ENCODE assay signal across 19 mouse cellular contexts in the genomic region with DNA sequence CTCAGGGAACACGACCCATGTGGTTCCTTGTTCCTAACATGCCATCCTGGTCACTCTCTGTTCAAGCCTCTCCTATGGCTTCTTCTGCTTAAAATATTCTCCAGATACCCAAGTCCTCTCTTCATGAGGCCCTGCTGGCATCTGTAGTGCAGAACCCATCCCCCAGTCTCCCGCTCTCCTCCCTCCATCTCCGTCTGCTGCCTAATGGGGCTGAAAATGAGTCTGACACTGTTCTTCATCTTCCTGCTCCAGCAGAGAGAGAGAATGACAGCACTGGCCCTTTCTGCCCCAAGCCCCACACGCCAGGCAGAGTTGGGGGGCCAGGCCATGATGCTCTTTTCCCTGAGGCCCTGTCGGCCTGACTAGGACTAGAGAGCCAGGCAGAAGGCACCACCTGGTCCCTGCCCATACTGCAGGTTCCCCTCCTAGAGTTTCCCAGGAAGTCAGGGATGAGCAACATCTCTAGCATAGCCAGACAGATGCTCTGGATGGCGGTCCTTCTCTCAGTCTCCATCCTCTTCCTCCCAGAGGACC. TPM values are rescaled to one million over a fixed set of nuclear protein-coding genes. Genes with fewer than 3 reads are reported as not detected.
DNase-seq lines count a peak whose midpoint lies in the region; ATAC-seq and TF ChIP-seq lines count a peak whose summit lies in the region.
"Had no signal": no experiment of that assay in that cellular context is flagged by ENCODE, and none has a peak within 500 bp of the region (broad histone marks: within the 10 kb centered on the region; RNA-seq: fewer than 3 reads in every experiment).

No protein-coding gene starts in this region.

- no peak for TF ChIP-seq POLR2A in cerebellum, adult 2 months (IDR thresholded peaks at IDR 0.05; ENCODE audit: borderline replicate concordance, insufficient read depth, low read length)

- H3K27me3 ChIP-seq in forebrain, embryonic 16.5 days (replicated peaks; ENCODE audit: control insufficient read depth, insufficient read depth, low read length): no peaks in the 10 kb centered on the region
- peaks cover 7% of the 10 kb centered on the region; the same call in 1 of the 2 replicates for H3K27me3 ChIP-seq in hindbrain, embryonic 14.5 days (ENCODE audit: control insufficient read depth, insufficient read depth, low read length)
- H3K27me3 ChIP-seq in neural tube, embryonic 14.5 days (ENCODE audit: control insufficient read depth, insufficient read depth, low read length): no peaks in the 10 kb centered on the region
- no peaks in the 10 kb centered on the region; the same call in 1 of the 2 replicates for H3K27me3 ChIP-seq in cerebellum, adult 2 months (ENCODE audit: control insufficient read depth, insufficient read depth, low read length)

- no peaks in the 10 kb centered on the region for H3K9me3 ChIP-seq in forebrain, embryonic 16.5 days (ENCODE audit: control insufficient read depth, low read length)
- H3K9me3 ChIP-seq in hindbrain, embryonic 14.5 days (ENCODE audit: control insufficient read depth, low read length): no peaks in the 10 kb centered on the region
- no peaks in the 10 kb centered on the region for H3K9me3 ChIP-seq in neural tube, embryonic 14.5 days (ENCODE audit: control insufficient read depth, low read length)
- H3K9me3 ChIP-seq: liver, embryonic 12.5 days; midbrain, embryonic 12.5 days had no signal

- no peak overlapping the region for H3K4me3 ChIP-seq in forebrain, embryonic 16.5 days (replicated peaks; ENCODE audit: low read length)
- no peak overlapping the region for H3K4me3 ChIP-seq in hindbrain, embryonic 14.5 days (replicated peaks; ENCODE audit: low read length)
- H3K4me3 ChIP-seq in neural tube, embryonic 14.5 days (ENCODE audit: low read depth, low read length): no peak overlapping the region
- no peak overlapping the region for H3K4me3 ChIP-seq in cerebellum, adult 2 months (replicated peaks; ENCODE audit: insufficient read depth, low read depth, low read length)
- H3K4me3 ChIP-seq: liver, embryonic 12.5 days; midbrain, embryonic 12.5 days had no signal

- H3K27ac ChIP-seq in forebrain, embryonic 16.5 days (ENCODE audit: low read length): peak overlapping the region; percentile 42; the same call in 1 of the 2 replicates
- H3K27ac ChIP-seq in hindbrain, embryonic 14.5 days: peak overlapping the region; percentile 71
- peak overlapping the region; percentile 18; the same call in 1 of the 2 replicates for H3K27ac ChIP-seq in neural tube, embryonic 14.5 days (ENCODE audit: low read depth, low read length)
- H3K27ac ChIP-seq in cerebellum, adult 2 months (ENCODE audit: insufficient read depth, low read length): no peak overlapping the region
- H3K27ac ChIP-seq: kidney, postnatal 0 days; liver, embryonic 12.5 days; midbrain, embryonic 12.5 days had no signal

- ATAC-seq in forebrain, embryonic 16.5 days: no peak
- ATAC-seq in hindbrain, embryonic 14.5 days (ENCODE audit: low FRiP score): peak; percentile 42; the same call in 1 of the 2 replicates
- ATAC-seq in neural tube, embryonic 14.5 days (ENCODE audit: low read depth): peak; percentile 28; the same call in 1 of the 2 replicates
- ATAC-seq: intestine, postnatal 0 days; liver, embryonic 12.5 days had no signal

- no peak for TF ChIP-seq CTCF in cerebellum, adult 2 months (IDR thresholded peaks at IDR 0.05; ENCODE audit: borderline replicate concordance, insufficient read depth, low read depth, low read length)

- 52% methylated on average over 6 of the region's 6 CpGs for whole genome bisulfite sequencing in forebrain, embryonic 16.5 days
- 50% methylated on average over 6 of the region's 6 CpGs for WGBS in hindbrain, embryonic 14.5 days
- WGBS in neural tube, embryonic 14.5 days: 38% methylated on average over 6 of the region's 6 CpGs
- 63% methylated on average over 6 of the region's 6 CpGs for WGBS in cerebellum, adult 2 months

- DNase-seq in layer of hippocampus, adult 9-11 months: peak; percentile 46
- no peak for DNase-seq in layer of hippocampus, postnatal 14 days (ENCODE audit: low spot score in 2 of 2)
- DNase-seq in hindbrain, embryonic 14.5 days (ENCODE audit: low spot score): no peak
- no peak for DNase-seq in adrenal gland, postnatal 36 days
- no peak for DNase-seq in adrenal gland, adult 18-20 months (ENCODE audit: low spot score in 2 of 2)
- no peak for DNase-seq in cerebellum, adult 2 months
- DNase-seq: B cell, adult 2 months; cerebellum, adult 8-10 months; heart, adult 18-20 months; left cerebral cortex, postnatal 4 days; lung, embryonic 14.5 days; lung, postnatal 36 days; thymus, postnatal 36 days had no signal

- peaks cover 20% of the 10 kb centered on the region for H3K4me1 ChIP-seq in forebrain, embryonic 16.5 days (replicated peaks; ENCODE audit: control insufficient read depth, insufficient read depth, low read length)
- peaks cover 22% of the 10 kb centered on the region for H3K4me1 ChIP-seq in hindbrain, embryonic 14.5 days (replicated peaks; ENCODE audit: control insufficient read depth, insufficient read depth, low read length)
- peaks cover 21% of the 10 kb centered on the region for H3K4me1 ChIP-seq in neural tube, embryonic 14.5 days (ENCODE audit: control insufficient read depth, insufficient read depth, low read length)
- no peaks in the 10 kb centered on the region for H3K4me1 ChIP-seq in cerebellum, adult 2 months (ENCODE audit: control insufficient read depth, insufficient read depth, low read length)
- H3K4me1 ChIP-seq: liver, embryonic 12.5 days; midbrain, embryonic 12.5 days had no signal

- peaks cover 35% of the 10 kb centered on the region for H3K36me3 ChIP-seq in forebrain, embryonic 16.5 days (ENCODE audit: control insufficient read depth, insufficient read depth)
- H3K36me3 ChIP-seq in hindbrain, embryonic 14.5 days (replicated peaks; ENCODE audit: control insufficient read depth, insufficient read depth): peaks cover 59% of the 10 kb centered on the region
- H3K36me3 ChIP-seq in neural tube, embryonic 14.5 days (ENCODE audit: control insufficient read depth, insufficient read depth, low read length): peaks cover 46% of the 10 kb centered on the region

- no peak overlapping the region for H3K9ac ChIP-seq in forebrain, embryonic 16.5 days (replicated peaks; ENCODE audit: low read depth, low read length)
- H3K9ac ChIP-seq in hindbrain, embryonic 14.5 days: no peak overlapping the region
- no peak overlapping the region for H3K9ac ChIP-seq in neural tube, embryonic 14.5 days (replicated peaks; ENCODE audit: low read depth, low read length)
- H3K9ac ChIP-seq: liver, embryonic 12.5 days; lung, embryonic 14.5 days; midbrain, embryonic 12.5 days had no signal

- H3K4me2 ChIP-seq in forebrain, embryonic 16.5 days (ENCODE audit: low read length): no peak overlapping the region
- H3K4me2 ChIP-seq in hindbrain, embryonic 14.5 days (replicated peaks): no peak overlapping the region
- no peak overlapping the region for H3K4me2 ChIP-seq in neural tube, embryonic 14.5 days (ENCODE audit: low read depth, low read length)
- H3K4me2 ChIP-seq: liver, embryonic 12.5 days; lung, embryonic 14.5 days; midbrain, embryonic 12.5 days had no signal

RNA-seq across cellular contexts. Expression of gene Calcoco1, which starts 14.2 kb away (rescaled TPM):
- total RNA-seq in layer of hippocampus, postnatal 14 days (2021): 10 to 100 TPM; 66.9 to 69.6 TPM
- polyA plus RNA-seq in forebrain, embryonic 16.5 days (2015; fragmentation: Nextera tagmentation; extraction: Ambion mirVana): 80.6 and 87.7 TPM in 2 replicates
- polyA plus RNA-seq in hindbrain, embryonic 14.5 days (2014; fragmentation: Nextera tagmentation; extraction: Ambion mirVana): 32.2 and 33.1 TPM in 2 replicates
- polyA plus RNA-seq in neural tube, embryonic 14.5 days (2014; fragmentation: Nextera tagmentation; extraction: Ambion mirVana): 23.5 and 29.3 TPM in 2 replicates
- 100 to 1,000 TPM in 1 of 2 experiments, 10 to 100 TPM in 1; 92.7 to 110 TPM for total RNA-seq in adrenal gland, postnatal 36 days (2021)
- 100 to 1,000 TPM in 1 of 2 experiments, 10 to 100 TPM in 1; 95.4 to 106 TPM for total RNA-seq in adrenal gland, adult 18-20 months (2021)
- 55.8 and 56.0 TPM in 2 replicates for polyA plus RNA-seq in cerebellum, adult 2 months (2012; rRNA removed)

RNA-seq across cellular contexts. Expression of gene Atp5g2, which starts 35.7 kb away (rescaled TPM):
- 10 to 100 TPM; 10.9 to 13.0 TPM for total RNA-seq in layer of hippocampus, postnatal 14 days (2021)
- 50.4 and 56.5 TPM in 2 replicates for polyA plus RNA-seq in forebrain, embryonic 16.5 days (2015; fragmentation: Nextera tagmentation; extraction: Ambion mirVana)
- 47.5 and 63.4 TPM in 2 replicates for polyA plus RNA-seq in hindbrain, embryonic 14.5 days (2014; fragmentation: Nextera tagmentation; extraction: Ambion mirVana)
- polyA plus RNA-seq in neural tube, embryonic 14.5 days (2014; fragmentation: Nextera tagmentation; extraction: Ambion mirVana): 44.6 and 47.5 TPM in 2 replicates
- total RNA-seq in adrenal gland, postnatal 36 days (2021): 10 to 100 TPM; 16.8 to 20.8 TPM
- total RNA-seq in adrenal gland, adult 18-20 months (2021): 10 to 100 TPM; 18.3 to 19.4 TPM
- 391 and 398 TPM in 2 replicates for polyA plus RNA-seq in cerebellum, adult 2 months (2012; rRNA removed)
